7 mouse cellular contexts compared by ENCODE assay signal in genomic region chr3:38483551-38483950, GRCm38 (mm10). TPM values are rescaled to one million over a fixed set of nuclear protein-coding genes. Genes with fewer than 3 reads are reported as not detected.
DNase-seq lines count a peak whose midpoint lies in the region; ATAC-seq and TF ChIP-seq lines count a peak whose summit lies in the region.

No protein-coding gene starts in this region.

- H3K27me3 ChIP-seq in liver, adult 2 months (ENCODE audit: control insufficient read depth, insufficient read depth, low read length) = no peaks in the 10 kb centered on the region
- no peaks in the 10 kb centered on the region for H3K27me3 ChIP-seq in heart, embryonic 11.5 days (ENCODE audit: control insufficient read depth, insufficient read depth, low read length)
- no peaks in the 10 kb centered on the region for H3K27me3 ChIP-seq in limb, embryonic 12.5 days

- no peak overlapping the region for H3K27ac ChIP-seq in liver, adult 2 months (replicated peaks; ENCODE audit: insufficient read depth, low read depth, low read length)
- peak overlapping the region; percentile 3 for H3K27ac ChIP-seq in heart, embryonic 11.5 days (ENCODE audit: low read depth, low read length)
- no peak overlapping the region for H3K27ac ChIP-seq in limb, embryonic 12.5 days

- no peak for TF ChIP-seq POLR2A in liver, adult 2 months (IDR thresholded peaks at IDR 0.05; ENCODE audit: extremely low read depth, insufficient read depth, low read length)
- no peak for TF ChIP-seq POLR2A in brain, embryonic 14.5 days (IDR thresholded peaks at IDR 0.05; ENCODE audit: borderline replicate concordance, extremely low read depth, insufficient read depth, insufficient read length, poor library complexity, severe bottlenecking)

- H3K9me3 ChIP-seq in heart, embryonic 11.5 days (replicated peaks; ENCODE audit: control insufficient read depth, low read length) = no peaks in the 10 kb centered on the region
- H3K9me3 ChIP-seq in limb, embryonic 12.5 days = 0 out of 2 replicates have a peak, but pooled peaks cover 2% of the 10 kb centered on the region

- H3K4me2 ChIP-seq in heart, embryonic 11.5 days = peak overlapping the region; percentile 82
- H3K4me2 ChIP-seq in limb, embryonic 12.5 days = peak overlapping the region; percentile 75

- H3K79me2 ChIP-seq in liver, adult 2 months (ENCODE audit: control insufficient read depth, insufficient read depth, low read length) = peaks cover 5% of the 10 kb centered on the region; the same call in 1 of the 2 replicates

- no peaks in the 10 kb centered on the region for H3K36me3 ChIP-seq in liver, adult 2 months (ENCODE audit: control insufficient read depth, insufficient read depth, low read length)
- peaks cover 2% of the 10 kb centered on the region; the same call in 1 of the 2 replicates for H3K36me3 ChIP-seq in heart, embryonic 11.5 days (ENCODE audit: control insufficient read depth, insufficient read depth, low read length)
- peaks cover 23% of the 10 kb centered on the region for H3K36me3 ChIP-seq in limb, embryonic 12.5 days

- no peak overlapping the region for H3K9ac ChIP-seq in liver, adult 2 months (ENCODE audit: low read depth, low read length)
- peak overlapping the region; percentile 96; the same call in 1 of the 2 replicates for H3K9ac ChIP-seq in heart, embryonic 11.5 days (ENCODE audit: low read depth, low read length)
- peak overlapping the region; percentile 94 for H3K9ac ChIP-seq in limb, embryonic 12.5 days (replicated peaks)

- H3K4me1 ChIP-seq in liver, adult 2 months (ENCODE audit: control insufficient read depth, insufficient read depth, low read length) = 0 out of 2 replicates have a peak, but pooled peaks cover 4% of the 10 kb centered on the region
- peaks cover 20% of the 10 kb centered on the region for H3K4me1 ChIP-seq in heart, embryonic 11.5 days (ENCODE audit: control insufficient read depth, insufficient read depth, low read length)
- H3K4me1 ChIP-seq in limb, embryonic 12.5 days (replicated peaks) = peaks cover 40% of the 10 kb centered on the region

- peak overlapping the region; percentile 84; the same call in 1 of the 2 replicates for H3K4me3 ChIP-seq in liver, adult 2 months (ENCODE audit: insufficient read depth, low read depth, low read length)
- peak overlapping the region; percentile 91 for H3K4me3 ChIP-seq in heart, embryonic 11.5 days (ENCODE audit: low read depth, low read length)
- peak overlapping the region; percentile 88 for H3K4me3 ChIP-seq in limb, embryonic 12.5 days (replicated peaks)

- 53% methylated on average over 10 of the region's 10 CpGs for WGBS in liver, adult 2 months
- WGBS in heart, embryonic 11.5 days (ENCODE audit: insufficient replicate concordance) = 24% methylated on average over 10 of the region's 10 CpGs
- 6% methylated on average over 10 of the region's 10 CpGs for WGBS in limb, embryonic 12.5 days

- no peak for ATAC-seq in heart, embryonic 11.5 days (replicated peaks; ENCODE audit: insufficient number of reproducible peaks, low FRiP score, low TSS enrichment)
- no peak for ATAC-seq in limb, embryonic 12.5 days (ENCODE audit: insufficient number of reproducible peaks, insufficient read depth, low FRiP score, low TSS enrichment, low read depth)

- no peak for TF ChIP-seq CTCF in liver, adult 2 months (IDR thresholded peaks at IDR 0.05; ENCODE audit: low read depth, low read length)
- TF ChIP-seq CTCF in brain, embryonic 14.5 days (IDR thresholded peaks at IDR 0.05; ENCODE audit: borderline replicate concordance, extremely low read depth, insufficient read depth, insufficient read length) = no peak

- DNase-seq in liver, adult 2 months (ENCODE audit: extremely low read depth, low read depth, low spot score) = peak; percentile 10
- no peak for DNase-seq in liver
- DNase-seq in brain, embryonic 14.5 days (ENCODE audit: low read depth) = peak; percentile 73
- DNase-seq in natural killer cell, adult 2 months (ENCODE audit: low spot score in 2 of 2) = peak; percentile 23 to 26
- no peak for DNase-seq in urinary bladder, postnatal 10 days (ENCODE audit: low spot score)

RNA-seq across cellular contexts. Expression of gene Ankrd50, which starts 1.1 kb away (rescaled TPM):
- 5.4 and 7.3 TPM in 2 replicates for total RNA-seq in liver, adult 2 months (2014; rRNA removed)
- 3.7 and 4.8 TPM in 2 replicates for polyA plus RNA-seq in liver, adult 2 months (2012; rRNA removed)
- 45.2 and 64.7 TPM in 2 replicates for polyA plus RNA-seq in brain, embryonic 14.5 days (2012; rRNA removed)
- polyA plus RNA-seq in heart, embryonic 11.5 days (2014; fragmentation: Nextera tagmentation; extraction: Ambion mirVana) = 17.3 and 20.3 TPM in 2 replicates
- polyA plus RNA-seq in limb, embryonic 12.5 days (2016; fragmentation: Nextera tagmentation; extraction: Ambion mirVana) = 27.4 and 27.5 TPM in 2 replicates

Comparison
In these comparisons a context has a peak if more than half of its experiments do, and no peak if none do; other contexts are left out.
1. DNase-seq: peak in liver, adult 2 months (single experiment), brain, embryonic 14.5 days (single experiment) and natural killer cell, adult 2 months (2 of 2); none in liver (single experiment) and urinary bladder, postnatal 10 days (single experiment).
2. Peak in every context shown above with its lines, with median percentiles within 50 percentile points of each other: H3K4me3 ChIP-seq.